Mouse (Mus musculus): ENCODE measurements around the gene Apol9b.

Gene Apol9b

GRCm38 (mm10) chr15:77775186-77775963 lies 46.5 kb downstream of the Apol9b start:
- peak; percentile 80 for DNase-seq (ENCODE audit: low read depth, low spot score)

- peak; percentile 72 for DNase-seq (ENCODE audit: low read depth, low spot score)
Measured at GRCm38 (mm10) chr15:77782449-77783014, 53.7 kb downstream of the Apol9b start.

GRCm38 (mm10) chr15:77784039-77784824 lies 55.4 kb downstream of the Apol9b start:
- no peak for DNase-seq (ENCODE audit: low read depth, low spot score)

- DNase-seq (ENCODE audit: low read depth, low spot score), result no peak
Measured at GRCm38 (mm10) chr15:77785807-77786206, 57.0 kb downstream of the Apol9b start.
